Mouse (Mus musculus) testis, adult 2 months (tissue): ENCODE measurements around the gene Prkcd. TPM values are rescaled to one million over a fixed set of nuclear protein-coding genes. Genes with fewer than 3 reads are reported as not detected.

Experiments used
- H3K27ac ChIP-seq: fragments of 200-500 bp; 2 replicates; pipeline ENCODE4 v1.5.1; 2012; ENCODE audit warnings: low read depth, low read length; ENCODE audit not compliant: control insufficient read depth, insufficient read depth
- H3K27me3 ChIP-seq: fragments of 200-500 bp; 2 replicates; pipeline ENCODE4 v1.6.1; 2012; ENCODE audit warnings: mild to moderate bottlenecking, low read length, moderate library complexity; ENCODE audit not compliant: control insufficient read depth, insufficient read depth
- H3K36me3 ChIP-seq: fragments of 200-500 bp; 2 replicates; pipeline ENCODE4 v1.6.1; 2012; ENCODE audit warnings: mild to moderate bottlenecking, low read length; ENCODE audit not compliant: control insufficient read depth, insufficient read depth
- H3K4me1 ChIP-seq: fragments of 200-500 bp; 2 replicates; pipeline ENCODE4 v1.6.1; 2012; ENCODE audit warnings: low read length; ENCODE audit not compliant: control insufficient read depth, insufficient read depth
- H3K4me3 ChIP-seq: fragments of 200-500 bp; 2 replicates; pipeline ENCODE4 v1.5.1; 2012; ENCODE audit warnings: low read depth, mild to moderate bottlenecking, low read length, moderate library complexity, mixed read lengths; ENCODE audit not compliant: control insufficient read depth
- CTCF ChIP-seq: fragments of 200-500 bp; IDR thresholded peaks from 2 replicates; pipeline ENCODE4 v1.5.1; 2012; ENCODE audit warnings: low read depth, mild to moderate bottlenecking, inconsistent platforms, low read length, moderate library complexity; ENCODE audit not compliant: control insufficient read depth, insufficient read depth, insufficient replicate concordance
- POLR2A ChIP-seq: fragments of 200-500 bp; IDR thresholded peaks from 2 replicates; pipeline ENCODE4 v1.6.1; 2012; ENCODE audit warnings: low read depth, mild to moderate bottlenecking, inconsistent platforms, low read length, moderate library complexity; ENCODE audit not compliant: control insufficient read depth
- polyA plus RNA-seq: library from polyadenylated mRNA; depleted of rRNA; stranded (reverse); fragments of >200 nt; gene quantifications from 2 replicates; pipeline ENCODE4 v1.2.3, GENCODE M21; 2012

Prkcd gene
- polyA plus RNA-seq, 1 experiment = 240 TPM

DNA sequence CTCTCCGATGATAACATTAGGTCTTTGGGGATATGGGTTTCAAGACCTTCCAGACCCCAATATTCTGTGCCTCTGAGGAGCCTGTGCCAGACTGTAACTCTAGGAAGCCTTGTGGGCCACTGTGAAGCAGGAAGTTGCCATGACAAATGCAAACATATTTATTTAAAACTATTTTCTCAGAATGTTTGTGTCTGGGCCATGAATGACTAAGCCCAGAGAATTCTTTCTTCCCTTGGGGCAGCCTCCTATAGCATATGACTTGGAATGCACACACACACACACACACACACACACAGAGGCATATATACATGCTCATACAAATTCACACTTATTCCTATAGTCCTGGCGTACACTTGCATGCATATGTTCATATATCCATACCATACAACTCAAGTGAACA is 18.0 kb upstream of the Prkcd start:
- TF ChIP-seq POLR2A (no peak), CTCF (no peak)
- Histone ChIP-seq H3K27ac (no peak overlapping the region), H3K36me3 (no peaks in the 10 kb centered on the region), H3K4me1 (no peaks in the 10 kb centered on the region), H3K4me3 (no peak overlapping the region), H3K27me3 (no peaks in the 10 kb centered on the region)

- TF ChIP-seq CTCF (no peak), POLR2A (no peak)
- no peaks in the 10 kb centered on the region for H3K36me3 ChIP-seq
Observed at GRCm38 (mm10) chr14:30641748-30642147, 15.7 kb upstream of the Prkcd start.

GRCm38 (mm10) chr14:30638686-30639085 is 12.7 kb upstream of the Prkcd start:
- Histone ChIP-seq H3K4me1 (no peaks in the 10 kb centered on the region), H3K4me3 (no peak overlapping the region), H3K27ac (no peak overlapping the region), H3K27me3 (no peaks in the 10 kb centered on the region), H3K36me3 (no peaks in the 10 kb centered on the region)
- TF ChIP-seq POLR2A (no peak), CTCF (no peak)

More at GRCm38 (mm10) chr14:30641748-30642147, 15.7 kb upstream of the Prkcd start:
- no peak overlapping the region for H3K27ac ChIP-seq
- H3K4me3 ChIP-seq = no peak overlapping the region
- H3K4me1 ChIP-seq = no peaks in the 10 kb centered on the region
- no peaks in the 10 kb centered on the region for H3K27me3 ChIP-seq

DNA sequence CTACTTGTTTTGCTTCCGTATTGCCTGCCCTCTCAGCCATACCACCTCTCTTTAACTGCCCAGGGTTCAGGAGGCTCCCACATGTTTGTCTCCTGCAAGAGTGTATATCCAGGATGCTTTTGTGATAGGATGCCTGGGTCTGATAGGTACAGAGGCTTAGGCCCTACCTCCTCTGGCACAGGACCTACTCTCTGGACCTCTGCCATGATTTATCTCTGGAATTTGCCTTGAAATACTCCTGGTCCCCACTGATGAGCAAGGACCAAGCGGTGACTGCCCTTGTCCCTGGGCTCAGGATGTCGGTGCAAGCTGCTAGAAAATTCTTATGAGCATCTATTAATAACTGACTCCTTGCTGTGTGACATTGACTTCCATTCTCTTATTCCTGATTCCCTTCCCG is 12.0 kb upstream of the Prkcd start:
- Histone ChIP-seq H3K4me1 (no peaks in the 10 kb centered on the region), H3K27ac (no peak overlapping the region), H3K4me3 (no peak overlapping the region), H3K36me3 (no peaks in the 10 kb centered on the region), H3K27me3 (no peaks in the 10 kb centered on the region)
- no peak for TF ChIP-seq POLR2A
- no peak for TF ChIP-seq CTCF

- Histone ChIP-seq H3K4me1 (no peaks in the 10 kb centered on the region), H3K27me3 (no peaks in the 10 kb centered on the region), H3K27ac (no peak overlapping the region), H3K4me3 (no peak overlapping the region), H3K36me3 (no peaks in the 10 kb centered on the region)
- no peak for TF ChIP-seq CTCF
- no peak for TF ChIP-seq POLR2A
Observed at GRCm38 (mm10) chr14:30637087-30637486, 11.1 kb upstream of the Prkcd start.

DNA sequence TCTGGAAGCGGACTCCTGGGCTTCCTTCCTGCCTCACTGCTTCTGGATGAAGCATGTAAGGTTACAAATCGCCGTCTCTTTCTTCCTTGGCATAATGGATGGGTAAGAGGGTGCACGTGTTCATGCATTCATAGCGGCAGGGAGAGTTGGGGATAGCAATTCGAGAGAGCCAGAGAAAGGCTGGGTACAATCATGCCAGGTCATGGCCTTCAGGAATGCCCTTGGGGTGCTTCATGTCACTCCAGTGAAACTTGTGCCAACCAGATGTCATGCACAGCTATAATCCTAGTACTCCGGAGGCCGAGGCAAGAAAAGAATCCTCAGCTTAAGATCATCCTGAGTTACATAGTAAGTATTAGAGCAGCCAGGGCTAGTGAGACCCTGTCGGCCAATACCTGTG is 10.5 kb upstream of the Prkcd start:
- H3K27me3 ChIP-seq = no peaks in the 10 kb centered on the region
- H3K4me3 ChIP-seq = no peak overlapping the region
- no peaks in the 10 kb centered on the region for H3K36me3 ChIP-seq
- TF ChIP-seq POLR2A (no peak), CTCF (no peak)
- H3K27ac ChIP-seq = no peak overlapping the region
- H3K4me1 ChIP-seq = no peaks in the 10 kb centered on the region

DNA sequence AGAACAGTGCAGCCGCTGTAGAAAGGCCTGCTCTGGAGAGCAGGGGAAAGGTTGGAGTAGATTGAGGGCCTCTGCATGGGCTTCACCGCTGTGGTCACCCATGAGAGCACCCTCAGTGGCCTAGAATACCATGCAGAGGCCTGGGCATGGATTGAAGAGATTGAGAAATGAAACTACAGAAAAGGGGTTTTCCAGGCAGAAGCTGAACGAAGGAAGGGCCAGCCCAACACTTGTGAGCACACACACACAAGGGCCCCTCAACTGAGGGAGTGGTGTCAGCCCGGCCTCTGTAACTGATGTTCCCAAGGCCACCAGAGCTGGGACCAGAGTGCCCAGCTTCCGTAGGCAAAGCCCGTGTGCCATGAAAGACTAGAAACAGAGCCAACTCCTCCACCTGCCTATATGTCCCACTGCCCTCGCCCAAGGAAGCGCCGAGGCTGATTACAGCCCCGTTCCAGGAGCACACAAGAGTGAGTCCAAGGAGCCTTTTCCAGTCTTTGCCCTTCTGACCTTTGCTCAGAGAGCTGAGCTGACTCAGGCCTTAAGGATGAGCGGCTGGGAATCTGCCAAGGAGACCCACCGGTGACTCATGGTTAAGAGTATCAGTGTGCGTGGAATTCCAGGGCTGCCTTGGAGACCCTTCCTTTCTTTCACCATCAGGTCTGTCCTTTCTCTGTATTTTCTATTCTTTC is 9.4 kb upstream of the Prkcd start:
- no peaks in the 10 kb centered on the region for H3K36me3 ChIP-seq
- TF ChIP-seq POLR2A = no peak
- no peak for TF ChIP-seq CTCF
- no peak overlapping the region for H3K27ac ChIP-seq
- no peak overlapping the region for H3K4me3 ChIP-seq
- no peaks in the 10 kb centered on the region for H3K27me3 ChIP-seq
- no peaks in the 10 kb centered on the region for H3K4me1 ChIP-seq
